Mouse (Mus musculus) kidney, embryonic 16.5 days (tissue): Measurements from ENCODE around the gene Ccdc96. TPM values are rescaled to one million over a fixed set of nuclear protein-coding genes. Genes with fewer than 3 reads are reported as not detected.
A peak's percentile ranks its signal among the peaks of the same experiment; 100 is the strongest.

ENCODE experiments used
- ATAC-seq: fragments of 200-750 bp; cut with Nextera tagmentation; 2 replicates; pipeline ENCODE4 v1.8.0; 2017; ENCODE audit warnings: moderate TSS enrichment; ENCODE audit not compliant: low FRiP score, low TSS enrichment
- H3K27ac ChIP-seq: fragments of 300-500 bp; sonication (generic); 2 replicates; pipeline ENCODE4 v1.5.1; 2014; ENCODE audit warnings: low read length
- H3K27me3 ChIP-seq: fragments of 300-500 bp; sonication (generic); 2 replicates; pipeline ENCODE4 v1.6.1; 2014; ENCODE audit warnings: low read length, control low read depth, mixed read lengths; ENCODE audit not compliant: insufficient read depth
- H3K36me3 ChIP-seq: fragments of 300-500 bp; sonication (generic); 2 replicates; pipeline ENCODE4 v1.6.1; 2014; ENCODE audit warnings: low read length, control low read depth, mixed read lengths; ENCODE audit not compliant: insufficient read depth
- H3K4me1 ChIP-seq: fragments of 300-500 bp; sonication (generic); 2 replicates; pipeline ENCODE4 v1.6.1; 2014; ENCODE audit warnings: low read length, control low read depth, mixed read lengths; ENCODE audit not compliant: insufficient read depth
- H3K4me2 ChIP-seq: fragments of 300-500 bp; sonication (generic); replicated peaks from 2 replicates; pipeline ENCODE4 v1.6.1; 2014; ENCODE audit warnings: low read depth, low read length
- H3K4me3 ChIP-seq: fragments of 300-500 bp; sonication (generic); 2 replicates; pipeline ENCODE4 v1.5.1; 2014; ENCODE audit warnings: mild to moderate bottlenecking, low read length
- H3K9ac ChIP-seq: fragments of 300-500 bp; sonication (generic); replicated peaks from 2 replicates; pipeline ENCODE4 v1.6.1; 2014; ENCODE audit warnings: low read length
- H3K9me3 ChIP-seq: fragments of 300-500 bp; sonication (generic); 2 replicates; pipeline ENCODE4 v1.6.1; 2016; ENCODE audit warnings: low read length, control low read depth
- WGBS: fragments of 180-500 bp; shearing (Covaris S2); extraction: QIAGEN DNeasy Blood & Tissue Kit; methylation state at CpG from one replicate; pipeline ENCODE4 v1.1.7; 2014; 5-methylcytosine and 5-hydroxymethylcytosine counted together
- polyA plus RNA-seq: library from polyadenylated mRNA; unstranded; fragments of >200 nt; fragmentation: Nextera tagmentation; extraction: Ambion mirVana; gene quantifications from 2 replicates; pipeline ENCODE4 v1.2.1, GENCODE M21; 2015

Ccdc96 gene
- polyA plus RNA-seq, 1 experiment from 2014 or later = 0.76 TPM

DNA sequence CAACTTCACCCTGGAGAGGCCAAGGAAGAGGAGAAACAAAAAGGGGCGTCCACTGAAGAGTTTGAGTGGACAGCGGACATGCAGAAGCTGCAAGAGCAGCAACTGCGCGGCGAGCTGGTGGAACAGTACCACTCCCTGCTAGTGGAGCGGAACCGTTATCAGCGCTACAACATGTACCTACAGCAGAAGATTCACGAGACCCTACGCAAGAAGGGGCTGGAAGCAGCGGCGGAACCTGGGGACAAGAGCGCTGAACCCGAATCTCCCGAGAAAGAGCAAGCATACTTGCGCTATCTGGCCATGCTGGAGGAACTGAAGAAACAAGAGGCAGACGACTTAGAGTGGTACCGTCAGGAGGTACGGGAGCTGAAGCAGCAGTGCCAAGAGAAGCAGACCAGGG, 918 bp downstream of the Ccdc96 start:
- Histone ChIP-seq H3K9ac (peak overlapping the region; percentile 58; the same call in 1 of the 2 replicates), H3K4me1 (peaks cover 30% of the 10 kb centered on the region), H3K9me3 (no peaks in the 10 kb centered on the region), H3K4me2 (peak overlapping the region; percentile 97), H3K27me3 (peaks cover 10% of the 10 kb centered on the region; the same call in 1 of the 2 replicates), H3K4me3 (peak overlapping the region; percentile 49), H3K36me3 (no peaks in the 10 kb centered on the region), H3K27ac (no peak overlapping the region)
- WGBS = 28% methylated on average over 19 of the region's 19 CpGs
- ATAC-seq = no peak

DNA sequence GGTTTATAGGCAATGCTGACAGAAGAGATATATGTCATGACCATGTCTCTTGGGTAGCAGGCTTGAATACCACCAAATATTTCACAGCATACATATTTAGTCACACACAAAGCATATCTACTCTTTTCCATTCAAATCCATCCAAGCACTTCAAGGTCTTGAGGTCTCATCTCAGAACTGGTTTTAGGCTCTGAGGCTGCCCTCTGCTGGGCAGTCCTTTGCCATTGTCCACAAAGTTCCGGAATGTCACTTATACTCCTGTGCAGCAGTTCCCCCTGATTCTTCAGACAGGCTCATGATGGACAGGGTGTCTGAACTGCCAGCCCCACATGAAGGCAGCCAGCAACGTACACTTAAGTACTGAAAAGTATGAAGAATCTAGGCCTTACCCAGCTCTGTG, 4.8 kb downstream of the Ccdc96 start:
- Histone ChIP-seq H3K4me1 (peaks cover 16% of the 10 kb centered on the region), H3K4me3 (no peak overlapping the region), H3K4me2 (no peak overlapping the region), H3K9me3 (no peaks in the 10 kb centered on the region), H3K36me3 (peaks cover 21% of the 10 kb centered on the region), H3K27me3 (peaks cover 10% of the 10 kb centered on the region; the same call in 1 of the 2 replicates), H3K27ac (no peak overlapping the region), H3K9ac (no peak overlapping the region)
- 54% methylated on average over 2 of the region's 2 CpGs for WGBS
- no peak for ATAC-seq

DNA sequence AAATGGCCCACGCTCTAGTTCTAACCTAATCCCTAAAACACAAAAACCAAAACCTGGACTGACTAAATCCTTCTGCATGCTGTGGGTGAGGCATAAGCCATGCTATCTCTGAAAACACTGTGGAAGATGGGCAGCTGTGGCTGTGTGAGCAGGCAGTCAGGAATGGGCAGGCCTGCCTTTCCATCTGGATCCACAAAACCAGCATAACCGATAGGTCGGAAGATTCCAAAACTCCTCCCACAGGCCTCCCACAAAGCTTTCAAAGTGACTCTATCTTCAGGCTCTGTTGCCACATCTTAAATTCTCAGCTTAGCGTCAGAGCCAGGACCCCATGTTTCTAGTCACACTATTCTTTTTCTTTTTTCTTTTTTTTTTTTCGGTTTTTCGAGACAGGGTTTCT, 9.5 kb downstream of the Ccdc96 start:
- 86% methylated on average over 6 of the region's 6 CpGs for WGBS
- peaks cover 9% of the 10 kb centered on the region for H3K4me1 ChIP-seq
- ATAC-seq = no peak
- H3K27ac ChIP-seq = no peak overlapping the region
- H3K27me3 ChIP-seq = no peaks in the 10 kb centered on the region
- H3K4me2 ChIP-seq = no peak overlapping the region
- H3K4me3 ChIP-seq = no peak overlapping the region
- peaks cover 43% of the 10 kb centered on the region for H3K36me3 ChIP-seq
- H3K9me3 ChIP-seq = no peaks in the 10 kb centered on the region
- no peak overlapping the region for H3K9ac ChIP-seq

- no peak for ATAC-seq
- Histone ChIP-seq H3K4me2 (no peak overlapping the region), H3K9ac (no peak overlapping the region), H3K27ac (no peak overlapping the region), H3K9me3 (no peaks in the 10 kb centered on the region), H3K27me3 (no peaks in the 10 kb centered on the region), H3K36me3 (peaks cover 44% of the 10 kb centered on the region), H3K4me1 (peaks cover 6% of the 10 kb centered on the region), H3K4me3 (no peak overlapping the region)
- 95% methylated on average over 9 of the region's 9 CpGs for WGBS
Observed at GRCm38 (mm10) chr5:36494709-36495108, 10.3 kb downstream of the Ccdc96 start.

GRCm38 (mm10) chr5:36505235-36505634, 20.8 kb downstream of the Ccdc96 start:
- no peak overlapping the region for H3K27ac ChIP-seq
- no peak overlapping the region for H3K4me3 ChIP-seq
- no peak for ATAC-seq
- WGBS = 88% methylated on average over 7 of the region's 7 CpGs
- H3K4me2 ChIP-seq = no peak overlapping the region
- no peak overlapping the region for H3K9ac ChIP-seq
- H3K36me3 ChIP-seq = peaks cover 50% of the 10 kb centered on the region
- no peaks in the 10 kb centered on the region for H3K9me3 ChIP-seq
- H3K27me3 ChIP-seq = no peaks in the 10 kb centered on the region
- no peaks in the 10 kb centered on the region for H3K4me1 ChIP-seq

- Histone ChIP-seq H3K27me3 (no peaks in the 10 kb centered on the region), H3K4me3 (no peak overlapping the region), H3K36me3 (peaks cover 53% of the 10 kb centered on the region), H3K9me3 (no peaks in the 10 kb centered on the region), H3K4me2 (no peak overlapping the region), H3K9ac (no peak overlapping the region), H3K4me1 (no peaks in the 10 kb centered on the region), H3K27ac (no peak overlapping the region)
- no peak for ATAC-seq
- 76% methylated on average over 5 of the region's 5 CpGs for WGBS
Observed at GRCm38 (mm10) chr5:36505643-36506042, 21.3 kb downstream of the Ccdc96 start.

- H3K27me3 ChIP-seq = no peaks in the 10 kb centered on the region
- 92% methylated on average over 10 of the region's 10 CpGs for WGBS
- H3K4me1 ChIP-seq = no peaks in the 10 kb centered on the region
- H3K4me2 ChIP-seq = no peak overlapping the region
- H3K27ac ChIP-seq = peak overlapping the region; percentile 40; the same call in 1 of the 2 replicates
- no peaks in the 10 kb centered on the region for H3K9me3 ChIP-seq
- ATAC-seq = peak; percentile 61; the same call in 1 of the 2 replicates
- peaks cover 51% of the 10 kb centered on the region for H3K36me3 ChIP-seq
- H3K4me3 ChIP-seq = no peak overlapping the region
- no peak overlapping the region for H3K9ac ChIP-seq
Observed at GRCm38 (mm10) chr5:36508351-36508750, 24.0 kb downstream of the Ccdc96 start.

DNA sequence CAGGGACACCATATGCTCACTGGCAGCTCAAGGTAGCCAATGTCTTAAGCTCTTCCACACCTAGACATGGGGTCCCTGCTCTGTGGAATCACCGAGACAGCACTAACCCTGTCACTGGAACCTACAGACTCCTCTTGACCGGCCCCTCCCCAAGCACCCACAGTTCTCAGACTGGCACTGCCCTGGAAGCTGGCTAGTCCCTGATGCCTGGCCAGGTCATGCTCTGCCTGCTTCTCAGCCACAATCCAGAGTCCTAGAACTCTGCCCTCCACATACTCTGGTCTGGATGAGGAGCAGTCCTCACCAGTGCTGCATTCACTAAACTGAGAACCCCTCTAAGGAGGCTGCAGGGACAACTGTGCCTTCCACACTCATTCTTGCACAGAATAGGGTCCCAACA, 26.6 kb downstream of the Ccdc96 start:
- WGBS = 97% methylated on average over 2 of the region's 2 CpGs
- Histone ChIP-seq H3K27me3 (no peaks in the 10 kb centered on the region), H3K4me1 (no peaks in the 10 kb centered on the region), H3K27ac (no peak overlapping the region), H3K9me3 (no peaks in the 10 kb centered on the region), H3K36me3 (peaks cover 48% of the 10 kb centered on the region), H3K4me3 (no peak overlapping the region), H3K4me2 (no peak overlapping the region), H3K9ac (no peak overlapping the region)
- no peak for ATAC-seq

- H3K9me3 ChIP-seq = no peaks in the 10 kb centered on the region
- no peaks in the 10 kb centered on the region for H3K27me3 ChIP-seq
- no peaks in the 10 kb centered on the region for H3K4me1 ChIP-seq
- no peak for ATAC-seq
- 100% methylated on average over 1 of the region's 1 CpGs for WGBS
- no peak overlapping the region for H3K4me3 ChIP-seq
- peaks cover 64% of the 10 kb centered on the region for H3K36me3 ChIP-seq
- H3K27ac ChIP-seq = no peak overlapping the region
- no peak overlapping the region for H3K9ac ChIP-seq
- H3K4me2 ChIP-seq = no peak overlapping the region
Observed at GRCm38 (mm10) chr5:36515126-36515525, 30.7 kb downstream of the Ccdc96 start.

DNA sequence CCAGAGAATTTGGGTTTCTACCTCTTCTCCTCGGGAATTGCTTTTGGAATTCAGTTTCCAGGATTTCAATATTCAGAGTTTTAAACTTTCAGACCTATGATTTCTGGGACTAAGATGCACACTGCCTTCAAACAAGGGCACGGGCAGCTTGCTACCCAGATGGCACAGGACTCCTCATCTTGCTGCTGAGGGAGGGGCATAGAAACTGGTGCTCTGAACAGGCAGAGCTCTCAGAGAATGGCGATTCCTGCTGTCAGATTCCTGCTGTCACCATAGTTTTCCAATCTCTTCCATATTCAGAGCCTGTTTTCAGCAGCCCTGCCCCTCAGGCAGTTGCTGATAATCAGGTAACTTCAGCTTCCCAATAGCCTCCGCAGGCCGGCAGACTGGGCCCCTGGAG, 31.2 kb downstream of the Ccdc96 start:
- no peak overlapping the region for H3K27ac ChIP-seq
- no peaks in the 10 kb centered on the region for H3K9me3 ChIP-seq
- H3K36me3 ChIP-seq = peaks cover 65% of the 10 kb centered on the region
- no peak overlapping the region for H3K4me3 ChIP-seq
- H3K4me2 ChIP-seq = no peak overlapping the region
- WGBS = 92% methylated on average over 5 of the region's 5 CpGs
- no peak for ATAC-seq
- no peaks in the 10 kb centered on the region for H3K27me3 ChIP-seq
- no peak overlapping the region for H3K9ac ChIP-seq
- no peaks in the 10 kb centered on the region for H3K4me1 ChIP-seq
